Mouse (Mus musculus) lung, adult 2 months (tissue): ENCODE data around the gene Amacr. TPM values are rescaled to one million over a fixed set of nuclear protein-coding genes. Genes with fewer than 3 reads are reported as not detected.

Source experiments
- DNase-seq: peaks from one replicate; pipeline ENCODE4 v3.0.0; 2022
- H3K4me1 ChIP-seq: fragments of 200-500 bp; 2 replicates; pipeline ENCODE4 v1.6.1; 2011; ENCODE audit warnings: low read length; ENCODE audit not compliant: control insufficient read depth, insufficient read depth
- H3K4me3 ChIP-seq: fragments of 200-500 bp; replicated peaks from 2 replicates; pipeline ENCODE3; 2011; ENCODE audit warnings: low read depth, mild to moderate bottlenecking, control low read depth, low read length; ENCODE audit errors: extremely low read depth
- CTCF ChIP-seq: fragments of 200-500 bp; IDR thresholded peaks from 2 replicates; pipeline ENCODE4 v1.5.1; 2011; ENCODE audit warnings: mild to moderate bottlenecking, low read length, control low read depth; ENCODE audit not compliant: insufficient read depth
- POLR2A ChIP-seq: fragments of 200-500 bp; IDR thresholded peaks from 2 replicates; pipeline ENCODE4 v1.6.1; 2011; ENCODE audit warnings: low read depth, mild to moderate bottlenecking, control low read depth, low read length, borderline replicate concordance; ENCODE audit errors: extremely low read depth
- WGBS: fragments of 180-500 bp; shearing (Covaris S2); methylation state at CpG from one replicate; pipeline ENCODE4 v1.1.7; 2018; 5-methylcytosine and 5-hydroxymethylcytosine counted together
- polyA plus RNA-seq: library from polyadenylated mRNA; depleted of rRNA; stranded (reverse); fragments of >200 nt; gene quantifications from 2 replicates; pipeline ENCODE4 v1.2.3, GENCODE M21; 2012

The Amacr gene
- polyA plus RNA-seq, 1 experiment, result 6.9 TPM

DNA sequence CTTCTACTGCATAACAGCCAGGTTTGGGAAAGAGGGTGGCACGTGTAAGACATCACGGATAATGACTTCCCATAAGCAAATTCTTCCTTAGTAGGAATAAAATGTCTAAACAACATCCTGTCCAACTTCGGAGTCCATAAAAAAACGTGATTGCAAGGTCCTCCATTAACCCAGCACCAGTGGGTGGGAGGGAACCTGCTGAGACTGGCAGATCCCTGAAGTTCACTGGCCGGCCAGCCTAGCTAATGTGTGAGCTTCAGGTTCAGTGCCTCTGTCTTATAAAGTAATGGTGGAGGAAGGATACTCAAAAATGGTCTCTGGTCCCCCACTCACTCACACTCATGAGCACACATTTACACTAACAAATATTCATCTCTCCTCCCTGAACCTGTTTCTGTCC is 26.4 kb upstream of the Amacr start:
- 49% methylated on average over 5 of the region's 5 CpGs for WGBS
- DNase-seq, result no peak
- no peaks in the 10 kb centered on the region for H3K4me1 ChIP-seq
- H3K4me3 ChIP-seq, result no peak overlapping the region
- no peak for TF ChIP-seq CTCF
- no peak for TF ChIP-seq POLR2A

DNA sequence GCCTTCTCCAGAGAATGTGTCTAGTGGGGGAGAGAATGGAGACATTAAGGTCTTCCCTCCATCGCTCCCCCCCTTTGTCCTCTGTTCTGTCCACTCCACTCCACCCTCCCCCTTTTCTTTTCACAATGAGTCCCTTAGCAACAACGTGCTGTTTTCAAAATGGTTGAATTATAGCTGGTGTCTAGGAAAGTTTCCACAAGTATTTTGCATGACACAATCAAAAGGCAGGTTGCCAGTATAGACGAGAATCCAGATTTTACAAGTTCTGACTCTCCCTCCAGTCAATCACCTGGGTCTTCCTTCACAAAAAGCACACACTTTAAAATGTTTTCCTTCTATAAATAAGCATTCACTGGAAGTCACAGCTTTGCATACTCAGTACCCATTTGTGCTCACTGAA is 24.9 kb upstream of the Amacr start:
- no peak for TF ChIP-seq POLR2A
- H3K4me3 ChIP-seq, result no peak overlapping the region
- 55% methylated on average over 3 of the region's 3 CpGs for WGBS
- no peaks in the 10 kb centered on the region for H3K4me1 ChIP-seq
- DNase-seq, result no peak

DNA sequence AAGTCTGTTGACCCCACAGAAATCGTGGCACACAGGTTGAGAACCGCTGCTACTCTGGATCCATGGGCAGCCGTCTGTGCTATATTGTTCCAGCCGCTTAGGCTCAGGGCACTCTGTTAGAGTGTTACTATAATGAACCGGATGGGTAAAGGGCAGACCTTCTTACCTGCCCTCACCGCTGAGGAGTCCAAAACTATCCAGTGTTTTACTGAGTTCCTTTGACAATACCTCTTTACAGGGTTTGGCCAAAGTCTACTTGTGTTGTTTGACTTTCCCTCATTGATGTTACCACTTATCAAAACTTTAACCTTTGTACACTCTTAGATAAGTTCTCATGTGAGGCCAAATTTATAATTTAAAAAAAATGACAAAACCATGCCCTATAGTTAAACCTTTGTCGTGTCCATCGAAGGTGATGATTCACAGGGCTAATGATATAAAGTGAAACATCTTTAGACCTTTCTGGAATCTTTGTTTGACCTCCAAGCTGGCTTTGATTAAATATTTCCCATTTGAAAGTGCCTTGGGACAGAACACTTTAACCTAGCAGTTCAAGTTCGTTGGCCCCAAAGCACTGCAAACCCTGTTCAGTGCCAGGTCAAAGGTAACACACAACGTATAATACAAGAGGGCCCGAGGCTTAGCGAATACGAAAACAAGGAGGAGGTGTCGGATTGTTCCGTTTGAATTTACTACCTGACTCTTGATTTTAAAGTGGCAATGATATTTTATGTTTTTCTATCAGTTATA is 22.1 kb upstream of the Amacr start:
- no peak overlapping the region for H3K4me3 ChIP-seq
- TF ChIP-seq POLR2A (no peak), CTCF (no peak)
- 85% methylated on average over 15 of the region's 15 CpGs for WGBS
- DNase-seq, result no peak
- no peaks in the 10 kb centered on the region for H3K4me1 ChIP-seq

DNA sequence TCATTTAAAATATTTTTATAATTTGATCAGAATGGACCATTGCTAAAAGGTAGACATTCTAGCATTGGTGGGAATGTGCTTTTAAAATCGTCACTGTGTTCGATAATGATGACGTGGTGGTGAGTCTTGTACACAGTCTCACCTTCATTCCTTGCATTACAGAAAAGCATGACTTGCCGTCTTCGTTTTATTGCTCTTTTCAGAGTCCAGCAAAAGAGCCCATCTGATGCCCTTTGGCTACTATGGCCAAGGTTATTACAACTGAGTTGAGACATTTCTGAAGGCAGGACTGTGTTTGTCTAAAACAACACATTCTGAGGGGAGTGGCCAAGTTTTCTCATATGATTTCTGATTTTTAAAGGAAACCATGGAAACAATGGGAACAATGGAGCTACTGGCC is 21.3 kb upstream of the Amacr start:
- Histone ChIP-seq H3K4me1 (no peaks in the 10 kb centered on the region), H3K4me3 (no peak overlapping the region)
- DNase-seq, result no peak
- 93% methylated on average over 5 of the region's 5 CpGs for WGBS
- TF ChIP-seq CTCF, result no peak
- no peak for TF ChIP-seq POLR2A

- 66% methylated on average over 2 of the region's 2 CpGs for WGBS
- TF ChIP-seq POLR2A (no peak), CTCF (no peak)
- Histone ChIP-seq H3K4me3 (no peak overlapping the region), H3K4me1 (no peaks in the 10 kb centered on the region)
- no peak for DNase-seq
Measured at GRCm38 (mm10) chr15:10962601-10963000, 19.0 kb upstream of the Amacr start.

DNA sequence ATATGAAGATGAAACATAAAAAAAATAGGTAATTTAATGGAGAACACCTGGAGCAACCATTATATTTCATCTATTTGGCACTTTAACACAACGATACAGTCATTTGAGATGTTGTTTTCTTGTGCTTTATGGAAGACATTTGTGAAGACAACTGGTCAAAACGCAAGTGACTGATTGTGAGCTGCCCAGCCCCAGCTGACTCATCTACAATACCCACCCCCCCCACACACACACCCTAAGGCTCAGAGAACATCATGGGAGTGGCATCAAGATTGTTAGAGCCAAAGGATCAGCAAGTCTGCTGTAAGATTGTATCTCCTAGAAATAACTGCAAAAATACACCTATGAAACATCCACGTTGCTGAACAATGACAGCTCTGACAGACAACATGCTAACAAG is 12.1 kb upstream of the Amacr start:
- no peak for TF ChIP-seq CTCF
- TF ChIP-seq POLR2A, result no peak
- WGBS, result 69% methylated on average over 3 of the region's 3 CpGs
- H3K4me1 ChIP-seq, result no peaks in the 10 kb centered on the region
- DNase-seq, result no peak
- no peak overlapping the region for H3K4me3 ChIP-seq

GRCm38 (mm10) chr15:10970777-10971176 is 10.8 kb upstream of the Amacr start:
- WGBS, result 81% methylated on average over 5 of the region's 5 CpGs
- Histone ChIP-seq H3K4me3 (no peak overlapping the region), H3K4me1 (no peaks in the 10 kb centered on the region)
- TF ChIP-seq CTCF, result no peak
- TF ChIP-seq POLR2A, result no peak
- no peak for DNase-seq

- H3K4me1 ChIP-seq, result no peaks in the 10 kb centered on the region; the same call in 1 of the 2 replicates
- TF ChIP-seq CTCF (no peak), POLR2A (no peak)
Measured at GRCm38 (mm10) chr15:10977151-10977550, 4.4 kb upstream of the Amacr start.

DNA sequence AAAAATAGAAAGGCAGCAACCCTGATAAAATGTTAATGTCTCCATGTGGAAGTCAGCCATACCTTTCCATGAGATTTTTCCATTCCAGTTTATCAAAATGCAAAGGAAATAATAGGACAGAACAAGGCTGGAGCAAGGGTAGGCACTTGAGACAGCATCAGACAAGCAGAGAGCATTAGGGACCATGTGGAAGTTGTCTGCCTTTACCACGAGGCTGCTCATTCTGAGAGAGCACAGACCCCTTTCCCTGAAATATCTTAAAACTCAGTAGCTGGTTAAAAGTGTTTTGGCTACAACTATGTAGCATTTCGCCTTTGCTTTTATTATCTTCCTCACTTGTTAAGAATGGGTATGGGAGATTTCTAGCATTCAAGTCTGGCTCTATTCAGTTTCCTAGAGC is 844 bp upstream of the Amacr start:
- Histone ChIP-seq H3K4me1 (peaks cover 2% of the 10 kb centered on the region), H3K4me3 (no peak overlapping the region)
- TF ChIP-seq POLR2A (no peak), CTCF (no peak)
- no peak for DNase-seq
- WGBS, result 59% methylated on average over 2 of the region's 2 CpGs

More at GRCm38 (mm10) chr15:10977151-10977550, 4.4 kb upstream of the Amacr start:
- no peak overlapping the region for H3K4me3 ChIP-seq
- no peak for DNase-seq

GRCm38 (mm10) chr15:10982064-10982435 is 494 bp downstream of the Amacr start:
- WGBS, result 3% methylated on average over 6 of the region's 6 CpGs
- Histone ChIP-seq H3K4me3 (peak overlapping the region; percentile 98), H3K4me1 (peaks cover 2% of the 10 kb centered on the region)
- TF ChIP-seq POLR2A (no peak), CTCF (no peak)
- DNase-seq, result no peak
